21 mouse cellular contexts compared by ENCODE assay signal in the genomic region with DNA sequence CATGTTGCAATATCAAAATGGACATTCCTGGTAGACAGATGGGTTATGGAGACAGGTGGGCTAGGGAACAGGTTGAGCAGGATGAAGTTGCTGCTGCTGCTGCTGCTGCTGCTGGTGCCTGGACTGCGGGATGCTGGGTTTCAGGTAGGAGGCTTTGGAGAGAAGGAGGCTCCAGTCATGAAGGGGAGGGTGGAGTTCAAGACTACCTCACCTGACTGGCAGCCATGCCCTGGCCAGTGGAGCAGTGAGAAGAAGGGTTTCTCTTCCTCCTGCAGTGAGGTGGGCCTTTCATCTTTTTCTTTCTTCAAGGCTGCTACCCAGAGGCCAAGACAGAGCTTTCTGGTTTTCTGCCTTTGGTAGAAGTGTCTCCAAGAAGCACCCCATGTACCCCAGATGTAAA. TPM values are rescaled to one million over a fixed set of nuclear protein-coding genes. Genes with fewer than 3 reads are reported as not detected.
"Had no signal": no experiment of that assay in that cellular context is flagged by ENCODE, and none has a peak within 500 bp of the region (broad histone marks: within the 10 kb centered on the region; RNA-seq: fewer than 3 reads in every experiment).

No protein-coding gene starts in this region.

- H3K27me3 ChIP-seq: liver, embryonic 15.5 days; lung, embryonic 15.5 days; midbrain, embryonic 15.5 days; neural tube, embryonic 13.5 days; neural tube, embryonic 15.5 days; stomach, embryonic 15.5 days had no signal

- H3K36me3 ChIP-seq: liver, embryonic 15.5 days; lung, embryonic 15.5 days; midbrain, embryonic 13.5 days; midbrain, embryonic 15.5 days; neural tube, embryonic 13.5 days; neural tube, embryonic 15.5 days; stomach, embryonic 15.5 days had no signal

- DNase-seq: liver, postnatal 0 days; lung, adult 2 months; lung, postnatal 14 days; lung, postnatal 36 days; retina, postnatal 1 day; right cerebral cortex, adult 18-20 months; right cerebral cortex, postnatal 14 days; spleen, adult 18-20 months; thymus, adult 2 months; thymus, postnatal 25 days; thymus, postnatal 4 days had no signal

RNA-seq across cellular contexts. Expression of gene Tmprss6, which starts 8.4 kb away (rescaled TPM):
- total RNA-seq: megakaryocyte progenitor cell, adult 5-6 weeks; midbrain, postnatal 0 days; monocyte, adult 5-6 weeks had no signal
